Mouse (Mus musculus) midbrain, embryonic 11.5 days (tissue): ENCODE measurements at regions not wholly inside any gene's neighbourhood (a gene's known extent, or its start where the extent isn't known, plus 50 kb on each side); places are given as distances from the start of the nearest gene placed in this dataset.

Source experiments
- ATAC-seq: fragments of 200-750 bp; cut with Nextera tagmentation; 2 replicates; pipeline ENCODE4 v1.8.0; 2017; ENCODE audit warnings: moderate TSS enrichment, moderate library complexity; ENCODE audit not compliant: low FRiP score
- DNase-seq: peaks from one replicate; pipeline ENCODE4 v3.0.0; 2015; ENCODE audit warnings: low spot score; ENCODE audit errors: missing footprints
- H3K27ac ChIP-seq: fragments of 300-500 bp; sonication (generic); 2 replicates; pipeline ENCODE4 v1.5.1; 2014; ENCODE audit warnings: low read depth, low read length
- H3K27me3 ChIP-seq: fragments of 300-500 bp; sonication (generic); 2 replicates; pipeline ENCODE4 v1.6.1; 2014; ENCODE audit warnings: mild to moderate bottlenecking, low read length, moderate library complexity, mixed read lengths; ENCODE audit not compliant: control insufficient read depth, insufficient read depth
- H3K36me3 ChIP-seq: fragments of 300-500 bp; sonication (generic); 2 replicates; pipeline ENCODE4 v1.6.1; 2014; ENCODE audit warnings: mild to moderate bottlenecking, low read length, moderate library complexity, mixed read lengths; ENCODE audit not compliant: control insufficient read depth, insufficient read depth
- H3K4me1 ChIP-seq: fragments of 300-500 bp; sonication (generic); 2 replicates; pipeline ENCODE4 v1.6.1; 2014; ENCODE audit warnings: low read length; ENCODE audit not compliant: control insufficient read depth, insufficient read depth
- H3K4me2 ChIP-seq: fragments of 300-500 bp; sonication (generic); 2 replicates; pipeline ENCODE4 v1.6.1; 2014; ENCODE audit warnings: mild to moderate bottlenecking, moderate library complexity
- H3K4me3 ChIP-seq: fragments of 300-500 bp; sonication (generic); 2 replicates; pipeline ENCODE4 v1.5.1; 2014; ENCODE audit warnings: low read depth, low read length
- H3K9ac ChIP-seq: fragments of 300-500 bp; sonication (generic); 2 replicates; pipeline ENCODE4 v1.6.1; 2014; ENCODE audit warnings: low read length
- H3K9me3 ChIP-seq: fragments of 300-500 bp; sonication (generic); 2 replicates; pipeline ENCODE4 v1.6.1; 2016; ENCODE audit warnings: low read length; ENCODE audit not compliant: control insufficient read depth
- WGBS: fragments of 180-500 bp; shearing (Covaris S2); extraction: QIAGEN DNeasy Blood & Tissue Kit; methylation state at CpG from one replicate; pipeline ENCODE4 v1.1.7; 2014; 5-methylcytosine and 5-hydroxymethylcytosine counted together

DNA sequence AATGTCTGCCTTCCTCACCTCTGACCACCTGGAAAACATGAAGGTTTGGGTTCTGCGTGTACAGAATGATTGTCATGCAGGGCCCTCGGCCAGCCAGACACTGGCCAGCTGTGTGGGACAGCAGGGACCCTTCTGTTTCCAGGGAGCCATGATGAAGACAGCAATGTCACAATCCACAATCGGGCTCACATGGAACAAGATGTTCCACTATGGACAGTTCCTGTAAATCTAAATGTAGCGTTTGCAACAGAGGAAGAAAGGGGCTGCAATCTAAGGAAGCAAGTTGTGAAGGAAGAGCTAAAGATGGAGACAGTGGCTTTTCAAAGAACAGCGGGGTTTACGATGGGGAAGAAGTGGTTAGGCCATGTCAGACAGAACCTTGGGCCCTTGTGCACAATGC, 97.3 kb downstream of the Irs2 start:
- no peaks in the 10 kb centered on the region; the same call in 1 of the 2 replicates for H3K4me1 ChIP-seq
- no peak for ATAC-seq
- H3K9ac ChIP-seq = no peak overlapping the region
- no peak overlapping the region for H3K27ac ChIP-seq
- H3K27me3 ChIP-seq = no peaks in the 10 kb centered on the region
- H3K9me3 ChIP-seq = no peaks in the 10 kb centered on the region
- no peaks in the 10 kb centered on the region for H3K36me3 ChIP-seq
- H3K4me3 ChIP-seq = no peak overlapping the region
- no peak for DNase-seq
- no peak overlapping the region for H3K4me2 ChIP-seq
- WGBS = 79% methylated on average over 6 of the region's 6 CpGs

DNA sequence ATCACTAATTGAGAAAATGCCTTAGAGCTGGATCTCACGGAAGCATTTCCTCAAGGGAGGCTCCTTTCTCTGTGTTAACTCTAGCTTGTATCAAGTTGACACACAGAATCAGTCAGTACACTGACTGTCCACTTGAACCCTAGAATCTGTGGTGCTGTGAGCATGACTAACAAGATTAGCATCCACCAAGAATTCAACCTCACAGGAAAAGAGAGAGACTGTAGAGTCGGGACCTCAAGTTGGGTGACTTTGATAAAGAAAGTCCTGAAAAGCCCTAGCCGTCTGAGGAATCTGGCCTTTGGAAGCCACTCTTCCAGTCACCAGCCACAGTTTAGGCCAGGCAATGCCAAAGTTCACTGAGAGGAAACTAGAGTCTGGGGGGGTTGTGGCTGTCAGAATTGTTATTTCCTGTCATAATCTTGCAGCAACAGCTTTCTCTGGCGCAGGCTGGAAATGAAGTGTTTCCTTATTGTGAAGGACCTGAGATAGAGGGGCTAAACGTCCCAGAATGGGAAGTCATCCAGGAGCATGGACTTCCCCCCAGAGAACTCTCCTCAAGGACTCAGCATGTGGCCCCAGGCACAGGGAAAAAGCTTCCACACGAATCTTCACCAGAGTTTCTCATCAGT, 97.9 kb downstream of the Irs2 start:
- H3K27me3 ChIP-seq = no peaks in the 10 kb centered on the region
- no peak overlapping the region for H3K4me3 ChIP-seq
- whole genome bisulfite sequencing = 44% methylated on average over 6 of the region's 6 CpGs
- no peak overlapping the region for H3K4me2 ChIP-seq
- DNase-seq (no peak), ATAC-seq (no peak)
- no peak overlapping the region for H3K9ac ChIP-seq
- H3K4me1 ChIP-seq = no peaks in the 10 kb centered on the region; the same call in 1 of the 2 replicates
- H3K36me3 ChIP-seq = no peaks in the 10 kb centered on the region
- H3K27ac ChIP-seq = no peak overlapping the region
- H3K9me3 ChIP-seq = no peaks in the 10 kb centered on the region

DNA sequence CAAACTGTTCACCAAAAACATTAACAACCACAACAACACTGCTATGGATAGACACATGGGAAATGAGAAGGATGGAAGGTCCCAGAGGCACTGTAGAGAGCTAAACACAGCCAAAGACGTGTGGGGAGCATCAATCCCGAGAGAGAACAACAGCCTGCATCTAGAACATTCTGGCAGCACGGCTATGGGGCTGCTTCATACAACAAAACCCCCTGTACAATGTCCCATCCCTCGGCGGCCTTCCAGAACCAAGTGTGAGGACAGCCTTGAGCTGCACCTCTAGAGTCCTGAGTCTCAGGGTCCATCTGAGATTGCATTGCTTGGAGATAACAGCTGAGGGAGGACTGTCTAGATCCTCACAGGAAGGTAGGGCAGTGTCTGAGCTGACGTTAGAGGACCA, 99.1 kb downstream of the Irs2 start:
- 88% methylated on average over 6 of the region's 6 CpGs for WGBS
- no peak overlapping the region for H3K27ac ChIP-seq
- H3K36me3 ChIP-seq = no peaks in the 10 kb centered on the region
- H3K4me3 ChIP-seq = no peak overlapping the region
- H3K4me1 ChIP-seq = no peaks in the 10 kb centered on the region; the same call in 1 of the 2 replicates
- H3K9ac ChIP-seq = no peak overlapping the region
- no peaks in the 10 kb centered on the region for H3K9me3 ChIP-seq
- no peak overlapping the region for H3K4me2 ChIP-seq
- DNase-seq (no peak), ATAC-seq (no peak)
- no peaks in the 10 kb centered on the region for H3K27me3 ChIP-seq

GRCm38 (mm10) chr8:10906353-10906752, 101.9 kb downstream of the Irs2 start:
- Histone ChIP-seq H3K4me2 (no peak overlapping the region), H3K27me3 (no peaks in the 10 kb centered on the region), H3K9me3 (no peaks in the 10 kb centered on the region), H3K4me3 (no peak overlapping the region), H3K36me3 (no peaks in the 10 kb centered on the region), H3K27ac (no peak overlapping the region), H3K4me1 (no peaks in the 10 kb centered on the region), H3K9ac (no peak overlapping the region)
- WGBS = 78% methylated on average over 6 of the region's 6 CpGs
- ATAC-seq (no peak), DNase-seq (no peak)

DNA sequence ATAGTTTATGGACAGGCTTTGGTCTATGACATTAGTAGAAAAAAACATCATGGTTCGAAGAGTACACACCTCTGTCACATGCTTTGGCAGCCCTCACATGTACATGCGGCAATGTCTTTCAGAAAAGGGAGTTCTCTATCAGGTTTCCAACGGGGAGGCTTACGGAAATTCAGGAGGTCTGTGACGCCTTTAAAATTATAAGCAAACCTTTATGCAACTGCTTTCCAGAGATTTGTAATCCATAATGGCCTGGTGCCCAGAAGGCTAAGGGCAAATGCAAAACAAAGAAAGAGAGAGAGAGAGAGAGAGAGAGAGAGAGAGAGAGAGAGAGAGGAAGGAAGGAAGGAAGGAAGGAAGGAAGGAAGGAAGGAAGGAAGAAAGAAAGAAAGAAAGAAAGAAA, 102.5 kb downstream of the Irs2 start:
- Histone ChIP-seq H3K4me2 (no peak overlapping the region), H3K4me1 (no peaks in the 10 kb centered on the region), H3K36me3 (no peaks in the 10 kb centered on the region), H3K27me3 (no peaks in the 10 kb centered on the region), H3K4me3 (no peak overlapping the region), H3K27ac (no peak overlapping the region), H3K9ac (no peak overlapping the region), H3K9me3 (no peaks in the 10 kb centered on the region)
- 93% methylated on average over 5 of the region's 5 CpGs for WGBS
- DNase-seq (no peak), ATAC-seq (no peak)

GRCm38 (mm10) chr8:10903957-10904356, 104.3 kb downstream of the Irs2 start:
- ATAC-seq (no peak), DNase-seq (no peak)
- no peak overlapping the region for H3K4me2 ChIP-seq
- 95% methylated on average over 2 of the region's 2 CpGs for WGBS
- H3K9ac ChIP-seq = no peak overlapping the region
- H3K4me3 ChIP-seq = no peak overlapping the region
- no peaks in the 10 kb centered on the region for H3K27me3 ChIP-seq
- H3K4me1 ChIP-seq = peaks cover 13% of the 10 kb centered on the region
- no peak overlapping the region for H3K27ac ChIP-seq
- no peaks in the 10 kb centered on the region for H3K36me3 ChIP-seq
- H3K9me3 ChIP-seq = no peaks in the 10 kb centered on the region

DNA sequence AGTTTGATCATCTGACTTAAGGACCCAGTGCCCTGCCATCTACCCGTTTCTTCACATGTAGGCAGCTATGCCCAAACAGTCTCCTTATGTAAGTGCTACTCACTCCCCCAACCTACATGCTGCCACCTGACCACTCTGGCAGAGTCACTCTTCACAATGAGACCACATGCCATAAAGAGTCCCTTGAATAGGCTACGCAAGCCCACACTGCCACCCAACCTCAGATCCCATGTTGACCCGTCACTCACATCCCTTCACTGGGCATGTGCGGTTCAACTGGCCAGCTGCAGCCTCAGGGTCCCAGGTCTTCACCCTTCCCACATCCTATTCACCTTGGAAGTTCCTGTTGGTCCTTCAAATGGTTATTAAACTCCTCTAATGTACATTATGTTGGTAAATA, 106.3 kb downstream of the Irs2 start:
- ATAC-seq = no peak
- H3K4me2 ChIP-seq = no peak overlapping the region

DNA sequence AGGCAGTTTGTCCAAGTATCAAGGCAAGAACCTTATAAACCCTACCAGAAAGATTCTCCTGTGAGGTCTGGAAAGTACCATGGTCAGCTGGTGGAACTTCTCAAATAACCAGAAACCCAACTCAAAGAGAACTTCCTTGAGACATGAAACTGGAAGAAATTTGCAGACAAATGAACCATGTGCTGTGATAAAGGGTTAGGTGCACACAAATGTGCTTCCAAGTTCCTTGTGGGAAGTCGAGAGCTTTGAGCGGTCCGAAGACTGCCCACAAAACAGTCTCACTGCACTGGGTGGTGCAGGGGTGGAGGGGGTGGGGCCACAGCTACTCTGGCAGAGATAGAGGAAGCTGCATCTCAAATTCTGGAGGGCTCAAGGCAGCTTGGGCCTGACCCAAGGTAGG, 107.2 kb downstream of the Irs2 start:
- Histone ChIP-seq H3K4me3 (no peak overlapping the region), H3K36me3 (no peaks in the 10 kb centered on the region), H3K27me3 (no peaks in the 10 kb centered on the region), H3K9ac (no peak overlapping the region), H3K4me1 (peaks cover 30% of the 10 kb centered on the region), H3K4me2 (no peak overlapping the region), H3K9me3 (no peaks in the 10 kb centered on the region), H3K27ac (no peak overlapping the region)
- DNase-seq (no peak), ATAC-seq (no peak)
- 83% methylated on average over 3 of the region's 3 CpGs for WGBS

More for the DNA sequence above, 106.3 kb downstream of the Irs2 start:
- H3K4me3 ChIP-seq = no peak overlapping the region
- WGBS = 95% methylated on average over 4 of the region's 4 CpGs
- no peak overlapping the region for H3K9ac ChIP-seq
- peaks cover 30% of the 10 kb centered on the region for H3K4me1 ChIP-seq
- H3K27ac ChIP-seq = no peak overlapping the region
- H3K27me3 ChIP-seq = no peaks in the 10 kb centered on the region
- H3K9me3 ChIP-seq = no peaks in the 10 kb centered on the region
- DNase-seq = no peak
- no peaks in the 10 kb centered on the region for H3K36me3 ChIP-seq

- H3K9me3 ChIP-seq = no peaks in the 10 kb centered on the region
- peaks cover 30% of the 10 kb centered on the region for H3K4me1 ChIP-seq
- H3K36me3 ChIP-seq = no peaks in the 10 kb centered on the region
- ATAC-seq = peak; percentile 47
- no peaks in the 10 kb centered on the region for H3K27me3 ChIP-seq
- peak overlapping the region; percentile 30 for H3K9ac ChIP-seq
- peak overlapping the region; percentile 32 for H3K4me2 ChIP-seq
- H3K27ac ChIP-seq = no peak overlapping the region
- 0 out of 2 replicates have a peak overlapping the region, but pooled peaks have one; percentile 3 for H3K4me3 ChIP-seq
- WGBS = 7% methylated on average over 17 of the region's 17 CpGs
- DNase-seq = peak; percentile 88
Observed at GRCm38 (mm10) chr8:10899581-10900155, 108.6 kb downstream of the Irs2 start.
